Mouse (Mus musculus) forebrain, postnatal 0 days (tissue): Measurements from ENCODE around the gene Hist1h2ad. TPM values are rescaled to one million over a fixed set of nuclear protein-coding genes. Genes with fewer than 3 reads are reported as not detected.

Experiments
- ATAC-seq: fragments of 200-750 bp; cut with Nextera tagmentation; 2 replicates; pipeline ENCODE4 v1.8.0; 2017; ENCODE audit warnings: mild to moderate bottlenecking, moderate library complexity
- DNase-seq: peaks from one replicate; pipeline ENCODE4 v3.0.0-alpha.2; 2015
- H3K27ac ChIP-seq: fragments of 300-500 bp; sonication (generic); 2 replicates; pipeline ENCODE4 v1.5.1; 2014; ENCODE audit warnings: low read depth, mild to moderate bottlenecking, antibody characterized with exemption, low read length, moderate library complexity, mixed read lengths
- H3K27me3 ChIP-seq: fragments of 300-500 bp; sonication (generic); 2 replicates; pipeline ENCODE4 v1.6.1; 2014; ENCODE audit warnings: mild to moderate bottlenecking, low read length, mixed read lengths; ENCODE audit not compliant: insufficient read depth
- H3K36me3 ChIP-seq: fragments of 300-500 bp; sonication (generic); 2 replicates; pipeline ENCODE4 v1.6.1; 2014; ENCODE audit warnings: mild to moderate bottlenecking, moderate library complexity; ENCODE audit not compliant: insufficient read depth
- H3K4me1 ChIP-seq: fragments of 300-500 bp; sonication (generic); 2 replicates; pipeline ENCODE4 v1.6.1; 2014; ENCODE audit warnings: antibody characterized with exemption; ENCODE audit not compliant: insufficient read depth
- H3K4me2 ChIP-seq: fragments of 300-500 bp; sonication (generic); 2 replicates; pipeline ENCODE4 v1.6.1; 2014; ENCODE audit warnings: low read depth, mild to moderate bottlenecking, moderate library complexity
- H3K4me3 ChIP-seq: fragments of 300-500 bp; sonication (generic); 2 replicates; pipeline ENCODE4 v1.5.1; 2014; ENCODE audit warnings: low read depth, low read length, mixed read lengths
- H3K9ac ChIP-seq: fragments of 300-500 bp; sonication (generic); 2 replicates; pipeline ENCODE4 v1.6.1; 2014; ENCODE audit warnings: mild to moderate bottlenecking
- H3K9me3 ChIP-seq: fragments of 300-500 bp; sonication (generic); 2 replicates; pipeline ENCODE4 v1.6.1; 2016; ENCODE audit warnings: low read length
- CTCF ChIP-seq: sonication (generic); IDR thresholded peaks from 2 replicates; pipeline ENCODE4 v1.5.1; 2016; ENCODE audit warnings: antibody characterized with exemption, control low read depth, low read depth
- WGBS: fragments of 180-500 bp; shearing (Covaris S2); extraction: QIAGEN DNeasy Blood & Tissue Kit; methylation state at CpG from one replicate; pipeline ENCODE4 v1.1.7; 2014; 5-methylcytosine and 5-hydroxymethylcytosine counted together
- polyA plus RNA-seq: library from polyadenylated mRNA; unstranded; fragments of >200 nt; fragmentation: Nextera tagmentation; extraction: Ambion mirVana; gene quantifications from 2 replicates; pipeline ENCODE4 v1.2.1, GENCODE M21; 2015
- total RNA-seq: library from RNA; depleted of rRNA; stranded (reverse); fragments of >200 nt; gene quantifications from 2 replicates; pipeline ENCODE4 v1.2.3, GENCODE M21; 2014

Hist1h2ad gene
- total and polyA plus RNA-seq, 2 experiments from 2014 or later: 204 TPM; not detected in 1

GRCm38 (mm10) chr13:23597957-23598356 lies 23.8 kb downstream of the Hist1h2ad start:
- Histone ChIP-seq H3K4me3 (no peak overlapping the region), H3K36me3 (no peaks in the 10 kb centered on the region), H3K4me2 (no peak overlapping the region), H3K27me3 (no peaks in the 10 kb centered on the region), H3K9me3 (no peaks in the 10 kb centered on the region), H3K9ac (no peak overlapping the region), H3K27ac (no peak overlapping the region), H3K4me1 (no peaks in the 10 kb centered on the region)
- whole genome bisulfite sequencing: 8% methylated on average over 9 of the region's 9 CpGs
- no peak for ATAC-seq
- TF ChIP-seq CTCF: peak; percentile 83
- peak; percentile 78 for DNase-seq

- ATAC-seq (no peak), DNase-seq (no peak)
- no peak overlapping the region for H3K4me3 ChIP-seq
- WGBS: 86% methylated on average over 7 of the region's 7 CpGs
- H3K4me2 ChIP-seq: no peak overlapping the region
- H3K36me3 ChIP-seq: no peaks in the 10 kb centered on the region
- no peak overlapping the region for H3K27ac ChIP-seq
- no peaks in the 10 kb centered on the region for H3K9me3 ChIP-seq
- no peaks in the 10 kb centered on the region for H3K27me3 ChIP-seq
- H3K4me1 ChIP-seq: no peaks in the 10 kb centered on the region
- H3K9ac ChIP-seq: no peak overlapping the region
- TF ChIP-seq CTCF: no peak
These were observed 29.1 kb downstream of the Hist1h2ad start for GRCm38 (mm10) chr13:23603182-23603699.

GRCm38 (mm10) chr13:23604452-23604851 lies 30.3 kb downstream of the Hist1h2ad start:
- no peaks in the 10 kb centered on the region for H3K4me1 ChIP-seq
- no peaks in the 10 kb centered on the region for H3K27me3 ChIP-seq
- H3K4me3 ChIP-seq: no peak overlapping the region
- 96% methylated on average over 3 of the region's 3 CpGs for WGBS
- DNase-seq (no peak), ATAC-seq (no peak)
- H3K36me3 ChIP-seq: no peaks in the 10 kb centered on the region
- H3K4me2 ChIP-seq: no peak overlapping the region
- H3K9me3 ChIP-seq: no peaks in the 10 kb centered on the region
- H3K27ac ChIP-seq: no peak overlapping the region
- H3K9ac ChIP-seq: no peak overlapping the region
- TF ChIP-seq CTCF: no peak

GRCm38 (mm10) chr13:23605052-23605451 lies 30.9 kb downstream of the Hist1h2ad start:
- 87% methylated on average over 3 of the region's 3 CpGs for WGBS
- no peak for DNase-seq
- H3K36me3 ChIP-seq: no peaks in the 10 kb centered on the region
- H3K9ac ChIP-seq: no peak overlapping the region
- H3K9me3 ChIP-seq: no peaks in the 10 kb centered on the region
- ATAC-seq: no peak
- no peak overlapping the region for H3K4me2 ChIP-seq
- H3K4me3 ChIP-seq: no peak overlapping the region
- H3K4me1 ChIP-seq: no peaks in the 10 kb centered on the region
- H3K27me3 ChIP-seq: no peaks in the 10 kb centered on the region
- no peak overlapping the region for H3K27ac ChIP-seq
- TF ChIP-seq CTCF: no peak

- no peaks in the 10 kb centered on the region for H3K36me3 ChIP-seq
- TF ChIP-seq CTCF: no peak
- no peaks in the 10 kb centered on the region for H3K4me1 ChIP-seq
These were observed 35.0 kb downstream of the Hist1h2ad start for GRCm38 (mm10) chr13:23609209-23609608.

GRCm38 (mm10) chr13:23609844-23610243 lies 35.7 kb downstream of the Hist1h2ad start:
- H3K4me3 ChIP-seq: no peak overlapping the region
- H3K36me3 ChIP-seq: no peaks in the 10 kb centered on the region
- no peaks in the 10 kb centered on the region for H3K9me3 ChIP-seq
- H3K4me1 ChIP-seq: no peaks in the 10 kb centered on the region
- no peak overlapping the region for H3K4me2 ChIP-seq
- no peaks in the 10 kb centered on the region for H3K27me3 ChIP-seq
- no peak for TF ChIP-seq CTCF
- no peak overlapping the region for H3K27ac ChIP-seq
- no peak for ATAC-seq
- no peak overlapping the region for H3K9ac ChIP-seq
- no peak for DNase-seq

More at GRCm38 (mm10) chr13:23609209-23609608, 35.0 kb downstream of the Hist1h2ad start:
- Histone ChIP-seq H3K4me3 (no peak overlapping the region), H3K9me3 (no peaks in the 10 kb centered on the region), H3K4me2 (no peak overlapping the region), H3K27ac (no peak overlapping the region), H3K9ac (no peak overlapping the region), H3K27me3 (no peaks in the 10 kb centered on the region)
- ATAC-seq: no peak
- DNase-seq: no peak
- 93% methylated on average over 4 of the region's 4 CpGs for WGBS

GRCm38 (mm10) chr13:23610393-23610792 lies 36.2 kb downstream of the Hist1h2ad start:
- WGBS: 63% methylated on average over 2 of the region's 2 CpGs

GRCm38 (mm10) chr13:23611638-23612037 lies 37.5 kb downstream of the Hist1h2ad start:
- no peaks in the 10 kb centered on the region for H3K27me3 ChIP-seq
- DNase-seq (no peak), ATAC-seq (no peak)
- H3K36me3 ChIP-seq: no peaks in the 10 kb centered on the region
- no peak overlapping the region for H3K9ac ChIP-seq
- H3K4me3 ChIP-seq: no peak overlapping the region
- no peaks in the 10 kb centered on the region for H3K9me3 ChIP-seq
- TF ChIP-seq CTCF: no peak
- H3K4me2 ChIP-seq: no peak overlapping the region
- H3K27ac ChIP-seq: no peak overlapping the region
- no peaks in the 10 kb centered on the region for H3K4me1 ChIP-seq
- 83% methylated on average over 3 of the region's 3 CpGs for WGBS

More at GRCm38 (mm10) chr13:23610393-23610792, 36.2 kb downstream of the Hist1h2ad start:
- Histone ChIP-seq H3K27ac (no peak overlapping the region), H3K9ac (no peak overlapping the region), H3K36me3 (no peaks in the 10 kb centered on the region), H3K4me1 (no peaks in the 10 kb centered on the region), H3K27me3 (no peaks in the 10 kb centered on the region), H3K4me3 (no peak overlapping the region), H3K4me2 (no peak overlapping the region), H3K9me3 (no peaks in the 10 kb centered on the region)
- DNase-seq (no peak), ATAC-seq (no peak)
- no peak for TF ChIP-seq CTCF
